Mouse (Mus musculus) c-Kit-negative CD71-positive TER-119-positive erythroid progenitor cells, embryonic 14.5 days (primary cell): ENCODE data around the gene Pdcd2l.

ENCODE experiments used
- DNase-seq: peaks from one replicate; pipeline ENCODE4 v3.0.0-alpha.2; 2013; ENCODE audit warnings: low read depth, low spot score

Pdcd2l gene

GRCm38 (mm10) chr7:34141123-34141522 is 55.3 kb downstream of the Pdcd2l start:
- DNase-seq = no peak

GRCm38 (mm10) chr7:34139493-34139892 is 57.0 kb downstream of the Pdcd2l start:
- no peak for DNase-seq
